Mouse (Mus musculus): ENCODE measurements at regions not wholly inside any gene's neighbourhood (a gene's known extent, or its start where the extent isn't known, plus 50 kb on each side); places are given as distances from the start of the nearest gene placed in this dataset.

GRCm38 (mm10) chr8:78018430-78019180 is 194.5 kb upstream of the Ttc29 start:
- no peak for DNase-seq

GRCm38 (mm10) chr8:78021473-78021872 is 191.6 kb upstream of the Ttc29 start:
- DNase-seq = peak; percentile 35

GRCm38 (mm10) chr8:78022986-78023385 is 190.1 kb upstream of the Ttc29 start:
- no peak for DNase-seq

- DNase-seq = peak; percentile 72
These were observed 189.6 kb upstream of the Ttc29 start for GRCm38 (mm10) chr8:78023467-78023866.

- no peak for DNase-seq
These were observed 189.2 kb upstream of the Ttc29 start for GRCm38 (mm10) chr8:78023936-78024335.

- no peak for DNase-seq
These were observed 188.1 kb upstream of the Ttc29 start for GRCm38 (mm10) chr8:78024964-78025363.

- no peak for DNase-seq
These were observed 185.7 kb upstream of the Ttc29 start for GRCm38 (mm10) chr8:78027371-78027770.

GRCm38 (mm10) chr8:78028928-78029327 is 184.2 kb upstream of the Ttc29 start:
- DNase-seq = no peak

GRCm38 (mm10) chr8:78031811-78032210 is 181.3 kb upstream of the Ttc29 start:
- DNase-seq = no peak

GRCm38 (mm10) chr8:78034687-78035086 is 178.4 kb upstream of the Ttc29 start:
- no peak for DNase-seq

GRCm38 (mm10) chr8:78037218-78037617 is 175.9 kb upstream of the Ttc29 start:
- no peak for DNase-seq

GRCm38 (mm10) chr8:78046691-78047090 is 166.4 kb upstream of the Ttc29 start:
- DNase-seq = no peak

GRCm38 (mm10) chr8:78050768-78051167 is 162.3 kb upstream of the Ttc29 start:
- DNase-seq = no peak

- DNase-seq = no peak
These were observed 158.7 kb upstream of the Ttc29 start for GRCm38 (mm10) chr8:78054435-78054834.

- DNase-seq = no peak
These were observed 158.2 kb upstream of the Ttc29 start for GRCm38 (mm10) chr8:78054920-78055319.

- no peak for DNase-seq
These were observed 157.6 kb upstream of the Ttc29 start for GRCm38 (mm10) chr8:78055531-78055930.

- no peak for DNase-seq
These were observed 155.7 kb upstream of the Ttc29 start for GRCm38 (mm10) chr8:78057357-78057756.

GRCm38 (mm10) chr8:78061827-78062719 is 151.0 kb upstream of the Ttc29 start:
- DNase-seq = peak; percentile 7

- DNase-seq = peak; percentile 37
These were observed 149.6 kb upstream of the Ttc29 start for GRCm38 (mm10) chr8:78063529-78063928.

- no peak for DNase-seq
These were observed 148.9 kb upstream of the Ttc29 start for GRCm38 (mm10) chr8:78064161-78064560.

- DNase-seq = no peak
These were observed 147.1 kb upstream of the Ttc29 start for GRCm38 (mm10) chr8:78065890-78066493.

- no peak for DNase-seq
These were observed 144.8 kb upstream of the Ttc29 start for GRCm38 (mm10) chr8:78068087-78068910.

GRCm38 (mm10) chr8:78073821-78074220 is 139.3 kb upstream of the Ttc29 start:
- no peak for DNase-seq
